Mouse (Mus musculus) embryonic fibroblast, embryonic 13.5 days (primary cell): ENCODE results near the gene Hspg2. TPM values are rescaled to one million over a fixed set of nuclear protein-coding genes. Genes with fewer than 3 reads are reported as not detected.

Experiments
- H3K27ac ChIP-seq: 2 replicates; pipeline ENCODE4 v1.5.1; 2012; ENCODE audit warnings: low read length, control low read depth, inconsistent platforms; ENCODE audit not compliant: insufficient read depth
- H3K4me1 ChIP-seq: 2 replicates; pipeline ENCODE4 v1.6.1; 2011; ENCODE audit warnings: low read length; ENCODE audit not compliant: control insufficient read depth, insufficient read depth
- H3K4me3 ChIP-seq: 2 replicates; pipeline ENCODE4 v1.5.1; 2011; ENCODE audit warnings: mild to moderate bottlenecking, control low read depth, low read length; ENCODE audit not compliant: insufficient read depth
- CTCF ChIP-seq: IDR thresholded peaks from 2 replicates; pipeline ENCODE4 v1.5.1; 2011; ENCODE audit warnings: mild to moderate bottlenecking, control low read depth, low read length, moderate library complexity, borderline replicate concordance; ENCODE audit not compliant: insufficient read depth
- POLR2A ChIP-seq: IDR thresholded peaks from 2 replicates; pipeline ENCODE4 v1.6.1; 2011; ENCODE audit warnings: low read depth, mild to moderate bottlenecking, control low read depth, low read length, moderate library complexity
- polyA plus RNA-seq: library from polyadenylated mRNA; stranded (reverse); fragments of >200 nt; gene quantifications from 2 replicates; pipeline ENCODE4 v1.2.4, GENCODE M21; 2011; ENCODE audit warnings: low read depth; ENCODE audit not compliant: missing spikeins, insufficient read length

Gene Hspg2
- polyA plus RNA-seq, 1 experiment = 271 TPM

GRCm38 (mm10) chr4:137448197-137448596 is 20.4 kb upstream of the Hspg2 start:
- H3K4me1 ChIP-seq = peaks cover 16% of the 10 kb centered on the region
- H3K27ac ChIP-seq = peak overlapping the region; percentile 71
- TF ChIP-seq POLR2A = no peak
- TF ChIP-seq CTCF = no peak

DNA sequence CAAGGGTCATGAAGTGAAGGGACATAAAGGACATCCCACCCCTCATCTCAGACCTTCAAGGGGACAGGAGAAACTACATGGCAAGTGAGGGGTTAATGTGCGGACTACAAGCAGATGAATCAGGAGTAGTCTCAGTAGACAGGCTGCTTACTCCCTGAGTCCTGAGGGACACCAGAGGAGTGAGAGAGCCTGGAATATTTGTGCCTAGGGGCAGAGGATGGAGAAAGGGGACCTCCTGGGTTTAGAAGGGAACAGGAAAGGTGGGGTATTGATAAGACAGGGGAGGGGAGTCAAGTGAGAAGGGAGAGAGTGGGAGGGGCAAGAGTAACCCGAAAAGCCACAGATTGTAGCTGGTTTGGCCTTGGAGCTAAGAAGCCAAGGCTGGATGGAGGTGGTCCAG is 19.9 kb upstream of the Hspg2 start:
- Histone ChIP-seq H3K4me1 (peaks cover 16% of the 10 kb centered on the region), H3K27ac (peak overlapping the region; percentile 71), H3K4me3 (no peak overlapping the region)
- TF ChIP-seq POLR2A = no peak; the same call in 1 of the 2 replicates
- no peak for TF ChIP-seq CTCF

More at GRCm38 (mm10) chr4:137448197-137448596, 20.4 kb upstream of the Hspg2 start:
- H3K4me3 ChIP-seq = no peak overlapping the region

DNA sequence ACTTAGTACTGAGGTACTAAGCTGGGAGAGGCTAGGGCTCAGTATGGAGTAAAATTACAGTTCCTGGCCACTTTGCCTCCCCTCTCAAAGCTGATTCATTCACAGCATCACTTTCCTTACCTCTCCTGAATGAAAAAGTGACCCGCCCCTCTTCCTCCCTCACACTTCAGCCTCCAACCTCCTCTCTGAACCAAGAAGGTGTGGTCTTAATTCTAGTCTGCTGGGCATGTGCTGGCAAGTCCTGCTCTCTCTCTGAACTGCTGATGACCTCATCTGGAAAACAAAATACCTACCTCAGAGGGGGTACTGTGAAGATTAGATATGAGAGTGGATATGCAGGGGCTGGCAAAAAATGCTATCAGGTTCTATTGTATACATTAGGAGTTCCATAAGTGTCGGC is 19.4 kb upstream of the Hspg2 start:
- Histone ChIP-seq H3K4me1 (peaks cover 16% of the 10 kb centered on the region), H3K4me3 (no peak overlapping the region), H3K27ac (peak overlapping the region; percentile 71)
- TF ChIP-seq CTCF = no peak
- no peak for TF ChIP-seq POLR2A

- H3K4me1 ChIP-seq = peaks cover 16% of the 10 kb centered on the region
- no peak overlapping the region for H3K4me3 ChIP-seq
- H3K27ac ChIP-seq = peak overlapping the region; percentile 71
- TF ChIP-seq POLR2A (no peak), CTCF (no peak)
Measured at GRCm38 (mm10) chr4:137449715-137450114, 18.9 kb upstream of the Hspg2 start.

DNA sequence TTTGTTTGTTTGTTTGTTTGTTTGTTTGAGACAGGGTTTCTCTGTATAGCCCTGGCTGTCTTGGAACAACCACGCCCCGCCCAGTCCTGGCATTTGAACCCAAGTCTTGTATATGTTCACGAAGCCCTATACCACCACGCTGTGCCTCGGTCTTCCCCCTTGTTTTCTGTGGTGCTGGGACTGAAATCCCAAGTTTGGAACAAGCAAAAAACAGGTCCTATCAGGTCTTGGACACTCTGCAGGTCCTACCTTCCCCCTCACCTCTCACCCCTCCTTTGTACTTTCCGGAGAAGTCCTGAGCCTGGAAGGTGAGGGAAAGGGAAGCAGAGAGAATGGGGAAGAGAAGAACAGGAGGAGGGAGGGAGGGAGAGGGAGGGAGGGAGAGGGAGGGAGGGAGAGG is 16.4 kb upstream of the Hspg2 start:
- Histone ChIP-seq H3K4me3 (no peak overlapping the region), H3K27ac (no peak overlapping the region), H3K4me1 (peaks cover 16% of the 10 kb centered on the region)
- no peak for TF ChIP-seq POLR2A
- no peak for TF ChIP-seq CTCF

DNA sequence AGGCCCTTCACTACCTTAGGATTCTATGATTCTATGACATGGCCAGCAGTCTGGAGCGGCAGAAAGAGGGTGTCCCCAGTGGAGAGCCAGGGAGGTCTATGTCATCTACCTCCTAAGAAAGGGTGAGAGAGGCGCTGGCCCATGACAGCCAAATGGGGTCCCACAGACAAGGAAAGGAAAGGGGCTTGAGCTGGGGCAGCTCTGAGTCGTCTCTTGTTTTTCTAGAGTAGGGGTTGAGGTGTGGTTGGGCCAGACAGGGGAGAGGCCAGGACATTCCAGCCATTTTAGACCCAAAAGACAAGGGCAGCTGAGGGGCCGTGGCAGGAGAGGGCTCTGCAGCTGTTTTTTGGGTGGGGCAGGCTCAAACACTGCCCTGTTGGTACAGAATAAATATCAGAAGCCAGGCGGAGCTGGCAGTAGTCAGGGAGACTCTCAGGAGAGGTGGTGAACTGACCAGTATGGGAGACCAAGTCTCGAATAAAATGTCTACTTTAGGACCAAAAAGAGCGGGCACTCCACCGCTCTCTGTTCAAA is 15.3 kb upstream of the Hspg2 start, which contains the start of gene 1700013G24Rik:
Gene 1700013G24Rik, plus strand, starts transcription at position 51 of the 534 bp plus-strand sequence.
- H3K27ac ChIP-seq = no peak within 1 kb of the TSS
- TF ChIP-seq POLR2A = no peak
- no peak for TF ChIP-seq CTCF
- H3K4me3 ChIP-seq = no peak within 1 kb of the TSS
- H3K4me1 ChIP-seq = peaks cover 12% of the 10 kb centered on the region

DNA sequence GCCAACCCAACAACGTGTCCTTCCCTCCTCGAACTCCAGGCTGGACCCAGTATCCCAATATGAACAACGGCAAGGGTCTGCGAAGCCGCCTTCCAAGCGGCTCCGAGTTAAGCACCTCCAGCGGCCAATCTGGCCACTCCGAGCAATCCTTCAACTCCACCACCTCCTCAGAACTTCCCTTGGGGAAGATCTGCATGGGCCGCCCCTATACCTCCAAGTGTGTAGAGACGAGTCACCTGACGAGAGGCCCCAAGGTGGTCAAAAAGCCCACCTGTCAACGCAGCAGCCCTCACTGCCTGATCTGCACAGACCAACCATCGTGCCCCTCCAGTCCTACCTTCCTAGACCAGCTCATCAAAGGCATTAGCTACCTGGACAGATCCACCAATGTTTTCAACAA is 14.0 kb upstream of the Hspg2 start:
- no peaks in the 10 kb centered on the region for H3K4me1 ChIP-seq
- H3K4me3 ChIP-seq = no peak overlapping the region
- H3K27ac ChIP-seq = no peak overlapping the region
- TF ChIP-seq POLR2A (no peak), CTCF (no peak)

- Histone ChIP-seq H3K27ac (no peak overlapping the region), H3K4me3 (no peak overlapping the region), H3K4me1 (no peaks in the 10 kb centered on the region)
- TF ChIP-seq CTCF = no peak
- TF ChIP-seq POLR2A = no peak
Measured at GRCm38 (mm10) chr4:137456581-137456980, 12.0 kb upstream of the Hspg2 start.

DNA sequence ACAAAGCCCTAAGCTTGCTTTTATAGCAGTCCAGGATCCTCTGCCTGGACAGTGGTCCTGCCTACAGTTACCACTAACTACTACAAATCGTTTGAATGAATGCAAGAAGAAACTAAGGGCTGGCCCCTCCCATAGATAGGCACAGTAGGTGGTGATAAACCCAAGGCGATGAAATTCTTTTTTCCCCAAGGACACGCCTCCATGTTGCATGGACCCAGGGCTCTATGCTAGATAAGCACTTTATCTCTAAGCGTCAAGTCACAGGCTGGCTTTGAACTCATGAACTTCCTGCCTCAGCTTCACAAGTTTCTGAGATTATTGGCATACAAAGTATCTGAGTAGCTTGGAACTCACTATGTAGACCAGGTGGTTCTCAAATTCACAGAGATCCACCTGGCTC is 11.3 kb upstream of the Hspg2 start:
- no peak overlapping the region for H3K27ac ChIP-seq
- H3K4me3 ChIP-seq = no peak overlapping the region
- no peak for TF ChIP-seq CTCF
- TF ChIP-seq POLR2A = no peak
- no peaks in the 10 kb centered on the region for H3K4me1 ChIP-seq

GRCm38 (mm10) chr4:137458310-137458709 is 10.3 kb upstream of the Hspg2 start:
- Histone ChIP-seq H3K4me1 (no peaks in the 10 kb centered on the region), H3K27ac (no peak overlapping the region), H3K4me3 (no peak overlapping the region)
- no peak for TF ChIP-seq CTCF
- no peak for TF ChIP-seq POLR2A

DNA sequence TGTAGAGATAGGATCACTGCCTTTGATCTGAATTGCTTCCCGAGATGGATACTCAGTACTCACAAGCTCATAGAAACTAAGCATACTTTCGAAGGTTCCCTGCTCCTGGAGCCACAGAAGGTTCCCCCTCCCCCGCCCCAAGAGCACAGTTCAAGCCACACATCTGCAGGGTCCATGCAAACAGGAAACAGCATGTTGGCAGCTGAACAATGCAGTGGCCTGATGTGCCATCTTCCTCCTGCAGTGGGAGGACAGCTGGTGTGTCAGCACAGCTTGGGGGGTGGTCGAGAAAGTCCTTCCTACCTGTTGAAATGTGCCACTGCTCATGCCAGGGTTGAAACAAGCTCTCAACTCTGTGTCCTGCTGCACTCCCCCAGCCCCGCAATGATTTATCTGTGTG is 9.7 kb upstream of the Hspg2 start:
- TF ChIP-seq POLR2A (no peak), CTCF (no peak)
- no peak overlapping the region for H3K4me3 ChIP-seq
- no peak overlapping the region for H3K27ac ChIP-seq
- no peaks in the 10 kb centered on the region for H3K4me1 ChIP-seq
